Mouse (Mus musculus) stomach, embryonic 15.5 days (tissue): ENCODE results near the gene Sh3pxd2a. TPM values are rescaled to one million over a fixed set of nuclear protein-coding genes. Genes with fewer than 3 reads are reported as not detected.

Experiments used
- ATAC-seq: fragments of 200-750 bp; cut with Nextera tagmentation; 2 replicates; pipeline ENCODE4 v1.8.0; 2017; ENCODE audit warnings: low read depth, moderate number of reproducible peaks, moderate TSS enrichment; ENCODE audit not compliant: insufficient read depth, low FRiP score
- H3K27ac ChIP-seq: fragments of 300-500 bp; sonication (generic); 2 replicates; pipeline ENCODE4 v1.5.1; 2015; ENCODE audit warnings: mild to moderate bottlenecking, inconsistent platforms
- H3K27me3 ChIP-seq: fragments of 300-500 bp; sonication (generic); replicated peaks from 2 replicates; pipeline ENCODE4 v1.6.1; 2015; ENCODE audit warnings: inconsistent platforms
- H3K36me3 ChIP-seq: fragments of 300-500 bp; sonication (generic); 2 replicates; pipeline ENCODE4 v1.6.1; 2015; ENCODE audit warnings: inconsistent platforms
- H3K4me1 ChIP-seq: fragments of 300-500 bp; sonication (generic); 2 replicates; pipeline ENCODE4 v1.6.1; 2015; ENCODE audit warnings: inconsistent platforms
- H3K4me2 ChIP-seq: fragments of 300-500 bp; sonication (generic); 2 replicates; pipeline ENCODE4 v1.6.1; 2015; ENCODE audit warnings: mild to moderate bottlenecking, inconsistent platforms
- H3K4me3 ChIP-seq: fragments of 300-500 bp; sonication (generic); replicated peaks from 2 replicates; pipeline ENCODE4 v1.5.1; 2015; ENCODE audit warnings: inconsistent platforms
- H3K9ac ChIP-seq: fragments of 300-500 bp; sonication (generic); 2 replicates; pipeline ENCODE4 v1.6.1; 2015; ENCODE audit warnings: inconsistent platforms
- H3K9me3 ChIP-seq: fragments of 300-500 bp; sonication (generic); 2 replicates; pipeline ENCODE4 v1.6.1; 2016; ENCODE audit warnings: inconsistent platforms
- WGBS: fragments of 180-500 bp; shearing (Covaris S2); methylation state at CpG from one replicate; pipeline ENCODE4 v1.1.7; 2015; 5-methylcytosine and 5-hydroxymethylcytosine counted together
- polyA plus RNA-seq: library from polyadenylated mRNA; unstranded; fragments of >200 nt; fragmentation: Nextera tagmentation; extraction: Ambion mirVana; gene quantifications from 2 replicates; pipeline ENCODE4 v1.2.1, GENCODE M21; 2015

Sh3pxd2a gene
- polyA plus RNA-seq, 1 experiment from 2014 or later: 6.8 TPM

DNA sequence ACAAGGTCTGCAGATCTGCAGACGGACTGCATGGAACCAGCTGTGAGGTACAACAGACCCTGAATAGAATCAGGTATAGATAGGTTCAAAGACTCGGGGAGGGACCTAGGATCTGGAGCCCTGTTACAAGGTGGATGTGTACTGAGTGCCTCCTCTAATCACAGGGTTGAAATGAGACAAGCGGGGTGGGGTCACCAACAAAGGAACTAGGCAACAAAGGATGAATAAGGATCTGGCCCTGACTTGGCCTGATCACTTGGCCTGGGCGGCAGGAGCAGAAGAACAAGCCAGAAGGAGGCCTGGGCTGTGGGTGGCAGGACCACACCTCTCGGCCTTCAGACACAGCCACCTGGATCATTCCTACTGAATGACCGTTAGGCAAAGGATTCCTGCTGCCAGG, 178.6 kb downstream of the Sh3pxd2a start:
- peaks cover 39% of the 10 kb centered on the region for H3K36me3 ChIP-seq
- 68% methylated on average over 6 of the region's 6 CpGs for WGBS
- no peak for ATAC-seq

DNA sequence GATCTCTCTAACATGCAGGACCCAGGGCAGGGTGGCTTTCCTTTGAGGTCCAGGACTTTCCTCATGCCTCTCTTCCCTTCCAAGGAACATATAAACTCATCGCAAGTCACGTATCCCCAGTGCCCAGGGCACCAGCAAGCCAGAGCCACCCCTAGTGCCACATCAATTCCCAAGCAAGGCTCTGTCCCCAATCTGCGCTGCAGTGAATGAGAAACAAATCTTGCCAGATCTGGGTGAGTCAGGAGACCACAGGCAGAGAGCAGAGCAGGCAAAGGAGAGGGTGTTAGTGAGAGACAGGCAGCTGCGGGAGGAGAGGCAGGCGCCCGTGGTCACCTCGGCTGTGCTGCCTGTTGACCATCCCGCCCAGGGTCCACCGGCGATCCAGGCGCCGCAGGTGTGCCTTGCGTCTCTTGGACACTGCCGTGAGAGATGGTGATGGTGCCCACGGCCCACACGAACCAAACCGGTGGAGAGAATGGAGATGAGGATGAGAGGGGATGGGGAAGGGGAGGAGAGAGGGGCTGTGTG, 181.4 kb downstream of the Sh3pxd2a start:
- no peaks in the 10 kb centered on the region for H3K27me3 ChIP-seq
- ATAC-seq: no peak
- WGBS: 95% methylated on average over 17 of the region's 17 CpGs
- H3K4me3 ChIP-seq: no peak overlapping the region
- H3K27ac ChIP-seq: peak overlapping the region; percentile 51; the same call in 1 of the 2 replicates
- no peaks in the 10 kb centered on the region for H3K9me3 ChIP-seq
- peaks cover 47% of the 10 kb centered on the region for H3K36me3 ChIP-seq
- H3K4me2 ChIP-seq: no peak overlapping the region
- H3K9ac ChIP-seq: no peak overlapping the region
- peaks cover 35% of the 10 kb centered on the region for H3K4me1 ChIP-seq

More for the DNA sequence above, 178.6 kb downstream of the Sh3pxd2a start:
- no peaks in the 10 kb centered on the region for H3K27me3 ChIP-seq
- H3K4me1 ChIP-seq: peaks cover 19% of the 10 kb centered on the region
- no peak overlapping the region for H3K4me2 ChIP-seq
- H3K4me3 ChIP-seq: no peak overlapping the region
- no peak overlapping the region for H3K27ac ChIP-seq
- no peak overlapping the region for H3K9ac ChIP-seq
- H3K9me3 ChIP-seq: no peaks in the 10 kb centered on the region

DNA sequence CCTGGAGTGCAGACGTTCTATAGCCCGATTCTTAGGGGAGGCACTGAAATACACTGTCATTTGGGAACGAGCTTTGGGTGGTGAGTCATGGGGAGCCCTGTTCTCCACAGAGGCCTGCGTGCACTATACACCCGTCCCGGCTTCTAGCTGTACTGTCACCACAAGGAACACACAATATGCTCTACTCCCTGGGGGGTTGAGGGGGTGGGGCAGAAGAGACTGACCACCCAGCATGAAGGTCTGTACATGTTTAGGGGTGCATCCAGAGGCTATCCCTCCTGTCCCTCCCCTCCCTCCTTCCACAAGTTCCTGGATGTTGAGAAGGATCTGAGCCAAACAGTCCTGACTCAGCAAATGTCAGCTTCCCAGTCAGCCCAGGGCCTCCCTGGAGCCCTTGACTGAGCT, 182.1 kb downstream of the Sh3pxd2a start:
- H3K4me2 ChIP-seq: no peak overlapping the region
- H3K27ac ChIP-seq: peak overlapping the region; percentile 51; the same call in 1 of the 2 replicates
- H3K9ac ChIP-seq: no peak overlapping the region
- peak; percentile 20 for ATAC-seq
- H3K4me1 ChIP-seq: peaks cover 35% of the 10 kb centered on the region
- 71% methylated on average over 6 of the region's 6 CpGs for WGBS
- H3K9me3 ChIP-seq: no peaks in the 10 kb centered on the region
- H3K36me3 ChIP-seq: peaks cover 51% of the 10 kb centered on the region
- H3K4me3 ChIP-seq: no peak overlapping the region
- no peaks in the 10 kb centered on the region for H3K27me3 ChIP-seq

DNA sequence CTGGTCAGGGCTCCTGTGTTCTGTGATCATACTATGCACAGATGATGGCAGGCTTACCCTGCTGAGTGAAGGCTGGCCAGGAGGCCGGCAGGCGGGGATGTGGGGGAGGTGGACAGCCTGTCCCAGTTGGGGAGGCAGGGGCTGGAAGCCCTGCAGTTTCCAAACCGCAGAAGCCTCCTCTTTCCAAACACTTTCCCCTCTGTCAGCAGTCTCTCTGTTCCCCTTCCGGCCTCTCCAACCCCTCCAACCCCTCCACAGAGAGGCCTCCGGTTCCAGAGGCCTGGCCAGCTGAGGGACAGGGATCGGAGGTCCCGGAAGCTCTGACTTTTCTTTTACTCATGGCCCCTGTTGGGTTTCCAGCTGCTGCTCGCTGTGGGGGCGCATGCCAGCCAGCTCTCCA, 183.3 kb downstream of the Sh3pxd2a start:
- no peak overlapping the region for H3K4me3 ChIP-seq
- WGBS: 77% methylated on average over 9 of the region's 9 CpGs
- peaks cover 27% of the 10 kb centered on the region for H3K4me1 ChIP-seq
- H3K27ac ChIP-seq: peak overlapping the region; percentile 51
- no peaks in the 10 kb centered on the region for H3K27me3 ChIP-seq
- no peaks in the 10 kb centered on the region for H3K9me3 ChIP-seq
- no peak overlapping the region for H3K9ac ChIP-seq
- peaks cover 58% of the 10 kb centered on the region for H3K36me3 ChIP-seq
- no peak overlapping the region for H3K4me2 ChIP-seq
- ATAC-seq: no peak

DNA sequence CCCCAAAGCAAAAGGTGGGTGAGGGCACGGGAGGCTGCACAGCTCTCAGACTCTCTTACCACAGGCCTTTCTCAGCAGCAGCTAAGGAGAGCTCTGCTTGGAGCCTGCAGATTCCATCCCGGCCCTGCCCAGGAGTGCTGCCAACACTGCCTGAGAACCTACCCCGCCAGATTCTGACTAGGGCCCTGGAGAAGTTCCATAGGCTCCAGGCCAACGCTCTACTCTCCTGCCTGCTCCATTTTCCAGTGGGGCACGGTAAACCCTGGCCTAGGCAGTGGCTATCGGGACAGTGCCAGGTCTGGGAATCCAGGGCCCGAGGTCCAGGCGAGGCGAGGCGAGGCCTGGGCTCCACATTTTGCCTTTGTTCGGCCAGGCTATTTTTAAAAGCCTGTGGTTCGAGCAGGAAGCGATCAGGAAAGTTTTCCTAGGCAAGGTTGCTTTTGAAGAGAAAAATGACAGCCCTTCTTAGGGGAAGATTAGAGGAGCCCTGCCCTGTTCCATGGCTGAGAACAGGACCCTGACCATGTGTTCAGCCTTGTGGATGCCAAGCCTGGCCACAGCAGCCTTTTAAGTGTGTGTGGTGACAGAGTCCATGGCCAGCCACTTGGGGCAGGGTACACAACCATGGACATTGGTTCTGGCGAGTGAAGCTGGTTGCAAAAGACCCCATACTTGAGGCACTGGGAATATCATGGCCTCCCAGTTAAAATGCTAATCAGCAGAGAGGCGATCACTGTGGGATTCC, 184.2 kb downstream of the Sh3pxd2a start:
- no peak overlapping the region for H3K4me2 ChIP-seq
- 0 out of 2 replicates have a peak overlapping the region, but pooled peaks have one; percentile 0 for H3K9ac ChIP-seq
- 65% methylated on average over 15 of the region's 15 CpGs for WGBS
- no peaks in the 10 kb centered on the region for H3K9me3 ChIP-seq
- no peak overlapping the region for H3K4me3 ChIP-seq
- H3K27me3 ChIP-seq: no peaks in the 10 kb centered on the region
- H3K36me3 ChIP-seq: peaks cover 57% of the 10 kb centered on the region
- H3K4me1 ChIP-seq: peaks cover 27% of the 10 kb centered on the region
- peak; percentile 32; the same call in 1 of the 2 replicates for ATAC-seq
- peak overlapping the region; percentile 60 for H3K27ac ChIP-seq

DNA sequence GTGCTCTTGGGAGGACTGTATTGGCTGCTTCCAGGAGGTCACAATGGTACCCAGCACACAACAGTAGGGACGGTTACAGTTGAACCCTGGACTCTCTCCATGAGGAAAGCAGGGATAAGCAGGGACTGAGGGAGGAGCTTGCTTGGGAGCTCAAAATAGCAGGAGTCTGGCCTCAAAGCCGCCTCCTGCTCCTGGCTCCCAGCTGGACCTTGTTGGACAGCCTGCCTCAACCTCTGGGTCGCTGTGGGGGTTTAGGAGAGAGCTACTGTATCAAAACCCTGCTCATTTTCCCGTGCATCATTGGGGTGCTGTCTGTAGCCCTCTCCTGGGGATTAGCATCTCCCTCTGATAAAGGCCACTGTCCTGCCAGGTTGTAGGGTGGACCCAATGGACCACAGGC, 184.8 kb downstream of the Sh3pxd2a start:
- Histone ChIP-seq H3K27me3 (no peaks in the 10 kb centered on the region), H3K9me3 (no peaks in the 10 kb centered on the region), H3K9ac (0 out of 2 replicates have a peak overlapping the region, but pooled peaks have one; percentile 0), H3K36me3 (peaks cover 59% of the 10 kb centered on the region), H3K4me3 (no peak overlapping the region), H3K4me2 (no peak overlapping the region), H3K27ac (peak overlapping the region; percentile 60; the same call in 1 of the 2 replicates), H3K4me1 (peaks cover 27% of the 10 kb centered on the region)
- ATAC-seq: peak; percentile 21; the same call in 1 of the 2 replicates
- 55% methylated on average over 4 of the region's 4 CpGs for WGBS

DNA sequence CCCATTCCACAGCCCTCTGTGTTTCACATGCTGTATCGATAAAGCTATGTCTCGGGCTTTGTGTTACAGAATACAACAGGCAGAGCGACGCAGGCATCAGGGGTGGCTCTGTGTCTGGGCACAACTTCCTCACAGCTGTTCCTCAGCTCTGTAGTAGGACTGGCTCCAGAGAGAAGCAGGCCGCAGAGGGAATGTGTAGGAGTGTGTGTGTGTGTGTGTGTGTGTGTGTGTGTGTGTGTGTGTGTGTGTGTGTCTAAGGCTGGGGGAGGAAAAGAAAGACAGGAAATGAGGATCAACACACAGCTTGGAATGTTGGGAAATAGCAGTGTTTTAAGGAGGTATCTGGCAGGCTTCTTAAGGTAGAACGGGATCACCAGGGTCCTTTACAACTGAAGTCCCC, 187.5 kb downstream of the Sh3pxd2a start:
- peak overlapping the region; percentile 21; the same call in 1 of the 2 replicates for H3K27ac ChIP-seq
- 68% methylated on average over 6 of the region's 6 CpGs for WGBS
- H3K36me3 ChIP-seq: peaks cover 63% of the 10 kb centered on the region
- peaks cover 19% of the 10 kb centered on the region for H3K4me1 ChIP-seq
- H3K27me3 ChIP-seq: no peaks in the 10 kb centered on the region
- no peak overlapping the region for H3K4me2 ChIP-seq
- no peak overlapping the region for H3K9ac ChIP-seq
- no peaks in the 10 kb centered on the region for H3K9me3 ChIP-seq
- no peak for ATAC-seq
- no peak overlapping the region for H3K4me3 ChIP-seq

DNA sequence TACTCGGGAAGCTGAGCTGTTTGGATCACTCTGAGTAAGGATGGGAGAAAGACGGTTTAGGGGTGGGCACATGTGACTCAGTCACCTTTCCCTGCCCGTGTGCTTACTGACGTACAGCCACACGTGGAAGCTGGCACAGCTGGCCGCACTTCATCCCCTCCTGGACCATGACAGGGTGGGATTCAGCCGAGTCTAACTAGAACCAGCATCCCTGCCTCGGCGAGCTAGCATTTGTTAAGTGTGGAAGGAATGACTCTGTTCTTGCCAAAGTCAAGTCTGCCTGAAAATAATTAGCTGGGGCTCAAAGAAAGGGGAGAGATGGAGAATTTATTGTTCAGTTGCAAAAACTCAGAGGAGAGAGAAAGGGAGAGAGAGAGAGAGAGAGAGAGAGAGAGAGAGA, 193.7 kb downstream of the Sh3pxd2a start:
- Histone ChIP-seq H3K27me3 (no peaks in the 10 kb centered on the region), H3K9me3 (no peaks in the 10 kb centered on the region), H3K4me2 (no peak overlapping the region), H3K36me3 (peaks cover 73% of the 10 kb centered on the region), H3K9ac (no peak overlapping the region), H3K27ac (no peak overlapping the region), H3K4me1 (no peaks in the 10 kb centered on the region; the same call in 1 of the 2 replicates), H3K4me3 (no peak overlapping the region)
- ATAC-seq: no peak
- WGBS: 83% methylated on average over 9 of the region's 9 CpGs

DNA sequence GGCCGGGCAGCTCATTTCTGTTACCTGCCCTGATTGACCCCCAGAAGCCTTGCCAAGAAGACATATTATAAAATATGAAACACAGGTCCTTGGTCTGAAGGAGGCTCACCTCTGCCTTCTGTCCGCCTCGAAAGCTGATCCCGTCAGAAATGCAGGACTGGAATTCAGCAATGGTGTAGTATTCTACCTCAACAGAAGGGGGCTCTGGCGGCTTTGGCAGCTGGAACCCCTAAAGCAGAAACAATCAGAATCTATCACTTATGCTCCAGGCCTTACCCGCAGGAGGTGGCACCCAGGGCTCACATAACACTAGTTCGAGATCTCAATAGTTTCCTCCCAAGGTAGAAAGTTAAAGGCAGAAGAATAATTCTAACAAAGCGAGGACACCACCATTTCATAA, 194.5 kb downstream of the Sh3pxd2a start:
- Histone ChIP-seq H3K4me3 (no peak overlapping the region), H3K9me3 (no peaks in the 10 kb centered on the region), H3K4me1 (no peaks in the 10 kb centered on the region; the same call in 1 of the 2 replicates), H3K27me3 (no peaks in the 10 kb centered on the region), H3K4me2 (no peak overlapping the region), H3K27ac (no peak overlapping the region), H3K9ac (no peak overlapping the region), H3K36me3 (peaks cover 69% of the 10 kb centered on the region)
- no peak for ATAC-seq
- 58% methylated on average over 8 of the region's 8 CpGs for WGBS

DNA sequence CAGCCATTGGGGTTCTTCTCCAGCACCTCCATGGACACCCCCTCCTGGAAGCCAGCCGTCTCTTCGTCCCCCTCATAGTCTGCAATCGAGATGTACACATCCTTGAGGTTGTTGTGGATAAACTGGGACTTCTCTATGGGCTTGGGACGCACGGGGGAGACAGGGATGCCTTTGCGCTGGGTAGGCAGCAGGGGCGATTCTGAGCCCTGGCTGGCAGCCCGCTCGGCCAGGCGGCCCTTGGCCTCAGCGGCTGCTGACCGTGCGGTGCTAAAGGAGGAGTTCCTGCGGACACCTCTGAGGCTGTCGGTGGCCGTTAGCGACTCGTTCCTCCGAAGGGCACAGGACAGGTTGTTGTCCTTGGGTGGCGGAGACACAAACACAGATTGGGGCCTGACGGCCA, 197.1 kb downstream of the Sh3pxd2a start:
- no peaks in the 10 kb centered on the region for H3K9me3 ChIP-seq

DNA sequence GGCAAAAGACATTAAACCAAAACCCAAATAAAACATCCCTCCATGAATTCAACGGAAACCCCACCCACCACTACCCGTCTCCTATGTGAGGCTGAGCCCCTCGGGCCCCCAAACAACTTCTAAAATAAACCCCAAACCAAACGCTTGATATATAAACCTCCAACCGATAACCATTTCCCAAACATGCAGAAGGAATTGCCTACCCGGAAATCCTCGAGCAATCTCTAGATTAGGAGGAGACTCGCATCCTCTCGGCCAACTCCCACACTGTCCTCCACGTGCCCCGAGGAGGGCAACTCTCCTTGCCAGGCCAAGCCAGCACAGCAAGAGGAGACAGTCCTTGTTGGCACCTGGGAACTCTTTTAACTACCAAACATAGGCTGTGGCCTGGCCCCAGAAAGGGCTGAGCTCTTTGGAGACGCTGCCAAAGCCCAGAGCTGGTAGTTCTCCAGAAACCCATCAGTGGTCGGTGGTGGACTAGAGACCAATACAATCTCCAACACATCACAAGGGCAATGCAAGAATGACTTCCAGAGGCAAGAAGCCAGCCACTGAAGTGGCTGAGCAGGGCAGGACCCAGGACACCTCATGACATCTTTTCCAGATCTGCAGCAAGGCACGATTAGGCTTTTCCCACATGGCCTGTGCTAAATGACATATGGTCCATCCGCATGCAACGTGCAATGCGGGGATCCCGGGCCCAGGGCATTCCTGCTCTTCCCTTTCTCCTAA, 198.0 kb downstream of the Sh3pxd2a start:
- no peaks in the 10 kb centered on the region; the same call in 1 of the 2 replicates for H3K4me1 ChIP-seq
- 81% methylated on average over 18 of the region's 18 CpGs for WGBS
- peaks cover 43% of the 10 kb centered on the region for H3K36me3 ChIP-seq
- no peaks in the 10 kb centered on the region for H3K27me3 ChIP-seq
- no peaks in the 10 kb centered on the region for H3K9me3 ChIP-seq
- no peak for ATAC-seq
- no peak overlapping the region for H3K27ac ChIP-seq
- H3K4me2 ChIP-seq: no peak overlapping the region
- H3K4me3 ChIP-seq: no peak overlapping the region
- H3K9ac ChIP-seq: no peak overlapping the region

More for the DNA sequence above, 197.1 kb downstream of the Sh3pxd2a start:
- Histone ChIP-seq H3K4me1 (no peaks in the 10 kb centered on the region; the same call in 1 of the 2 replicates), H3K4me2 (no peak overlapping the region), H3K27ac (no peak overlapping the region), H3K9ac (no peak overlapping the region), H3K4me3 (no peak overlapping the region), H3K36me3 (peaks cover 48% of the 10 kb centered on the region), H3K27me3 (no peaks in the 10 kb centered on the region)
- 89% methylated on average over 21 of the region's 21 CpGs for WGBS
- ATAC-seq: no peak
